Mouse (Mus musculus): ENCODE results near the gene Dscaml1. TPM values are rescaled to one million over a fixed set of nuclear protein-coding genes. Genes with fewer than 3 reads are reported as not detected.

Dscaml1 gene
- total RNA-seq, 2 experiments from 2014 or later: not detected

DNA sequence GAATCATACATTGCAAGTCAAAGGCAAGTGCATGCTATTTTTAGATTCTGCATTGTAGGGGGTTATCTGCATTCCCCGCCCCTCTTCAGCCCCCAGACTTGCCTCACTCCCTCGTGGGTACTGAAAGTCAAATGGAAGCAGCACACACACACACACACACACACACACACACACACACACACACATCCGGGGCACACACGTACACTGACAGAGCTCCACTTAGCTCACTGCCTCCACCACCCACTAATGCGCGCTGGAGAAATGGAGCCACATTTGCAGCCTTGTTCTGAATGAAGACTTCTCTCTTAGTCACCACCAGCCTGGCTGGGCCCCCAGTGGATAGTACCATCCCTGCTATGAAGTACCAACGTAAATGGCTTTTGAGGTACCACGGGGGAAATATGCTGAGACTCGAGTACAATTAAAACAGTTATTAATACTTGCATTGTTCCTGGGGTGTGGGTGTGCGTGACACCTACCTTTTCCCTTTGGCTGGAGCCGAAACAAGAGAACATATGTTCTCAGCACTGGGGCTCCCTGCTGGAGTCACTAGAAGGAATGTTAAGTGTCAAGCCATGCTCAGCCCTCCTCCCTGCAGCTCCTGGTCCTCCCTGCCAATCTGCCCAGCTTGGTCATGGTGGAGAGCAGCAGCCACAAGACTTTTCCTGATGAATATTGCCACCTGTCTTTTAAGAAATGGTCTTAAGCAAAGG, 91.7 kb downstream of the Dscaml1 start:
- no peak for DNase-seq

DNA sequence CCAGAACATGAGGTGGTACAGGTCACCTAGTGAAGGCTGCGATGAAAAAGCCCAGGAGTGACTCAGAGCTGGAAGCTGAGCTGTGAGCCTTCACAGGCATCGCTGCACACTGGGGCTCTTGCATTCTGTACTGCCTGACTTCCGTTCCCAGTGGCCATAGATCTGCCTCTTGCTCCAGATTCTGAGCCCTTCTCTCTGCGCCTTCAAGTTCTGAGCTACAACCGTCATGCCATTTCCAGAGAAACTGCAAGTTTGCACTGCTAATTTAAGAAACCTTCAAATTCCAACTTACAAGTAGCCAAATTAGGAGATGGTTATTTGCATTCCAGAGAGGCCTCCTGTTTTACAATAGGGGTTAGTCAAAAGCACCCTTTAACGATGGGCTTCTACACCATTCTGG, 93.4 kb downstream of the Dscaml1 start:
- no peak for DNase-seq

DNA sequence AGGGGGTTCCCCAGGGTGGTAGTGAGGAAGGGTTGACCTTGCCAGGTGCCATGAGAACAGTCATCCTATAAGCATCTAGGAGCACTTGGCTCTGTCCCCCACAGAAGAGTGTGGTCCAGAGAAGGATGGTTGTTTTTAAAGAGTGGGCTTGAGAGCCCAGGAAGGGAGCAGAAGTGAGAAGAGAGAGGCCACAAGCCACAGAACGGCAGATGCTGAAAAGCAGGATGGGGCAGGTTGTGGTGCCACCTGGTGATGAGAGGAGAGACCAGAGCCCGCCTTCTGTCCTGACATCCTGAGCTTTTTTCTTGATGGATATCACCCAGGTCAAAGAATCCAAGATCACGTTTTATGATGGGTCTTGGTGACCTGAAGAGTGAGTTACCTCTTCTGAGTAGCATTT, 96.4 kb downstream of the Dscaml1 start:
- no peak for DNase-seq

DNA sequence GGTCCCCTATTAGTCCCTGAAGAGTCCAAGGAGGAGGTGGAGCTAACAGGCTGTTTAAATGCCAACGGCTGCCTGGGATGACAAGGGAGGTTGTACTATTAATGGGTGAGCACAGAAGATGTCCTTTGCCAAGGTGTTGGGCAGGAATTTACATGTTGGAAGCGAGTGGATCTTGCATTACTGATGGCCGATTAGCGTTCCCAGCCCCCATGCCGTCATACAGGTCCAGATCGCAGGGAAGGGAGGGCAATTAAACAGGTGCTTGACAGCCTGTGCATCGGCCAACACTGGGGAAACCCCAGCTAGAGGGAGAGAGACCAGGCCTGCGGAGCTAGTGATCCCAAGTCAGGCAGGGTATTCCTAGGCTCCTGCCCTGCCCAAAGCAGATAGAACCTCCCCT, 98.1 kb downstream of the Dscaml1 start:
- no peak for DNase-seq

DNA sequence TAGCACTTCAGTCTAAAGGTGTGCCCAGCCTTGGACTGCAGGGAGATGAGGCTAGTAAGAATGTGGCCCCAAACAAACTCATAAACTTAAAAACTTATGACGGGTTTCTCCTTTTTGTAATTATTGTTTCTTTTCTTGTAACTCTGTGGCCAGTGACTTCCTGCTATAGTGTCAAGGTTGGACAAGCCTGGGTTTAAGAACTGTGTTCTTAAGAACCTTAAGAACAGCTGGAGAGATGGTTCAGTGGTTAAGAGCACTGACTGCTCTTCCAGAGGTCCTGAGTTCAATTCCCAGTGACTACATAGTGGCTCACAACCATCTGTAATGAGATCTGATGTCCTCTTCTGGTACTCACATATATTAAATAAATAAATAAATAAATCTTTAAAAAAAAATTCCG, 106.8 kb downstream of the Dscaml1 start:
- DNase-seq: no peak

DNA sequence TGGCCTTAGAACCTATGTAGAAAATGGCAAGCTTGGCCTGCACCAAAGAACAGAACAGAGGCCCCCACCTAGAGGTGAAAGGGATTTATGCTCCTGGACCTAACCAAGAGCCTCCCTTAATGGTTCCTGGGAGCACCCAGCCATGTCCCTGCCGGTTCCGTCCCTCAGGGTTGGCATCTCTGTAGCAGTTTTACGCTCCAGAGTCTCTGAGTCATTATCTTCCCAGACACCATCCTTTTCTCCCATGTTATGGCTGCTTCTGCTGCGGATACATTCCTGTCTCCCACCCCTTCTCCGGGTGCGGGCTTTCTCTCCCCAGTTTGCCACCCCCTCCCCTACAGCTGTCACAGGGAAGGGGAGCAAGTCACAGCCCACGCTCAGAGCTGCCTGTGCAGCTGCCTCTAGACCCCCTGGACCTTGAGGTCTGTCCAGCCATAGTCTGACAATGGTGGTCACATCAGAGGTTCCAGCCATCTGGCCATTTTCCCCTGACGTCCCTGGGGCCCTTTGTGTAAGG, 108.1 kb downstream of the Dscaml1 start:
- DNase-seq: no peak

DNA sequence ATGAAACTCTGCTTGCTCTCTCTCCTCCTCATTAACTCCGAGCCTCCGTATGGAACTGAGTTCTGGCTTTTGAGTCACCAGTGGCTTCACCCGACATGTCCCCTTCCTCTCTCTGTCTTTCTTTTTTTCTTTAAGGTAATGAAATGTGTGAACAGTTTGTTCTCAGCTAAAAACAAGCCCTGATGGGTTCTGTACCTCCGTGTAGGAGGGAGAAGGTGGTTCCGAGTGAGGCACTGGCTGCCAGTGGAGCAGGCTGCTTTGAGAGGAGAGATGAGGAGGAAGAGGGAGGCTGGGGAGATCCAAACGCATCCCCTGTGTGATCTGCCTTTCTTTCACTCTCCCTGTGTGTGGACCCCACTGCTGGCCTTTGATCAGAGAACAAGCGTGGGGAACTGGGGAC, 111.2 kb downstream of the Dscaml1 start:
- DNase-seq: no peak

DNA sequence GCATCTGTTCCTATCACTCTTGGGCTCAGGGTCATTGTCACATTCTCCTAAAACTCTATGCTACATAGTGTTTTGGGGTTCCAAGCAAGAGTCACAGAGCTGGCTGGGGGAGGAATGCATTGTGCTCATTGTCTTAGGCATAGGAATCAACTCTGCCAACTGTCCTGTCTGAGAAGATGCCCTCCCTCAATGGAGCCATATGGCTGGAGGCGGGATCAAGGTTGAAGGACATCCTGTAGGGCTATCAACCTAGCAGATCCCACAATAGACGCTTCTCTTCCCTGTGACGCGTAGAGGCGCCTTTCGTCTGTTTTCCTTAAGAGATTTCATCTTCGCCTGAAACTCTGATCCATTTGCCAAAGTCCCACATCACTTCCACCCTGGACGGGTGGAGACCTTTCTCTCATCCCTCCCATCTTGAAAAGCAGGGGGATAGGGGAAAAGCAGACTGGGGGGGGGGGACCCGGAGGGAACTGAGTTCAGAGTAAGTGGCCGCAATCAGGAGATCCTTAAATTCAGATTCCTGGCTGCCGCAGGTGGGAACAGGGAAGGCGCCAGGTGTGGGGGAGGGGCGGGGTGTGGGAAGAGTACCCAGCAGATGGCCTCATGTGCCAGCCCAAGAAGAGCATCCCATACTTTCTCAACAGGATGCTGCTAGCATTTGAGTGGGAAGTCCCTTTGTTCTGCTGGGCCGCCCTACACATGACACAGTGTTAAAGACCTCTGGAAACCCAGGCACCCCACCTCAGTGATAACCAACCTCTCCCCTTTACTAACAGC, 113.0 kb downstream of the Dscaml1 start:
- no peak for DNase-seq

DNA sequence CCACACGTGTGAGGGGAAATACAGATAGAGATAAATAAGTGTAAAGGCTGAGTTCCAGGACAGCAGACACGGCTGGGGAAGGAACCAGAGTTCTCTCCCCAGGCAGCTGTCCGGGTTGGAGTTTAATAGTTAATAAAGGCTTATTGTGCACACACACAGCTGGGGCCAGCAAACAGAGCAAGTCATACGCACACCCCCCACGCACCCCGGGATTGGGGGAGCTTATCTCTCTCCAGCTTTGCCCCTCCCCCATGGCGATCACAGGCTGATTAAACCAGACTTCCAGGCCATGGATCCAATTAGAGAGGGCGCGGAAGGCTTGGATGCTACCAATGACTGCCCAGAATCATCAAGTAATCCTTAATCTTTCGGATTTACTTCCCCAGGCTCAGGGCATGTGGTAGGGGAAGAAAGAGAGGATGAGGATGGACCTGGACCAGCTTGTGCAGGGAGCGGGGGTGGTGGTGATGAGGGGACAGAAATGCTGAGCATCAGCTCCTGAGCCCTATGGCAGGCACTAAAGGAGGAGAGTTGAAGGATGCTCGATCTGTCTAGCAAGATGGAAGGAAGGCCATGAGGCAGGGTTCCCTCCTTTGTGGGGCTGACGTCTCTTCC, 119.7 kb downstream of the Dscaml1 start:
- DNase-seq: no peak

DNA sequence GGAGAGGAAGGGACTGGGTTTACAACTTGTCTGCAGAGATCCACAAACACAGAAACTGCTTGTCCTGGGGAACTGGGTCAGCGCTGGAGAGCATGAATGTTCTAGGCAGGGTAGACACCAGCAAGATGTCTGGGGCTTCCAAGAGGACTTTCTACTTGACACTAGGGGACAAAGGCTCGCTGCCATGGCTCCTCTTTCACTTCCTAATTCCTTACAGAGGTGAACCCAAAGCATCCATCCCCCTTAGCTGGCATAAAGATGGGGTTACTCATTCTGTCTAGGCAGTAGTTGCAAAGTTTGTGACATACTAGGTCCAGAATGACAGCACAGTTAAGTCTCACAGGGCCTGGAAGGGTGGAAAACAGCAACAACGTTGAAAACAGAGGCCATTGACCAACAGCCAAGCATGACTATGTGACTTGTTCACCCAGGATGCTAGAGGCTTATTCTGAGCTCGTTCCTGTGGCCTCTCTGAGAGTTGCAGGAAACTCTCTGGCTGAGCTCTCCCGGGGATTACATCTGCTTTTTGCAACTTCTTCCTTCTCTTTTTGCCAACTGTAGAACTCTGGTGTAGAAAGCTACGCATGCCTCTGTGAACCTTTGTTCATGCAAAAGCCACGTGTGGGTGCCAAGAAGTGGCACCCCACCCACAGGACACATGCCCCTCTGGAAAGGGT, 120.6 kb downstream of the Dscaml1 start:
- DNase-seq: peak; percentile 9

DNA sequence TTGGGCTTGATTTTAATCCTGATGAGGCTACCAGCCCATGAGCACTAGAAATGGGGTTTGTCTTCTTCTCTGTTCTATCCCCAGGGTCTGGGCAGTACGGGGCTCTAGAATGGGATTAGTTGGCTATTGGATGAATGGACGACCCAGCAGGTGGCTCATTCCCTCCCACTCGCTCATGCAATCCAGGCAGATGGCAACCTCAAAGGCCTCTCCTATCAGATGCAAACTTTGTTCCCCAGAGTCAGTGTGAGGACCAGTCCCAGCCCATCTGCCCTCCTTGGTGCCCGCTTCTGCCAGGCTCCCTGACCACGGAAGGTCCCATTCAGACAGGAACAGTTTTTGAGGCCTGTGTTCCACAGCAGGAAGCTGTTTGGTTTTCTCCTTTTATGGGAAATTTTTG, 123.4 kb downstream of the Dscaml1 start:
- DNase-seq: no peak

DNA sequence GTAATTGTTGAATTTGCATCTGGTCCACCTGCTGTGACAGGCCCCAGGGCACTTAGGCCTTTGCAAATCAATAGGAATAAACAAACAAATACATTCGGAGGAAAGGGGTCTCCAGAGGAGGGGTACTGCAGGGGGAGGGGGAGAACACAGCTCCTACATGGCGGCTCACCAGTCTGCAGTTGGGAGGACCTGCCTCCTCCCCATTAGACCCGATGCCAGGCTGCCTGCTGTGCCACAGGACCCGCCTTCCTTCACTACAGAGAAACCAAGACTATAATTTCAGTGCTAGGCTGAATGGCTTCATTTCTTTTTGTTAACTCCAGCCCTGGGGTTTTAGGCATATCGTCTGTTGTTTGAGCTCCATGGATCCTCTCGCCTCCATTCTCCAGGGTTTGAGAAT, 123.8 kb downstream of the Dscaml1 start:
- DNase-seq: no peak

DNA sequence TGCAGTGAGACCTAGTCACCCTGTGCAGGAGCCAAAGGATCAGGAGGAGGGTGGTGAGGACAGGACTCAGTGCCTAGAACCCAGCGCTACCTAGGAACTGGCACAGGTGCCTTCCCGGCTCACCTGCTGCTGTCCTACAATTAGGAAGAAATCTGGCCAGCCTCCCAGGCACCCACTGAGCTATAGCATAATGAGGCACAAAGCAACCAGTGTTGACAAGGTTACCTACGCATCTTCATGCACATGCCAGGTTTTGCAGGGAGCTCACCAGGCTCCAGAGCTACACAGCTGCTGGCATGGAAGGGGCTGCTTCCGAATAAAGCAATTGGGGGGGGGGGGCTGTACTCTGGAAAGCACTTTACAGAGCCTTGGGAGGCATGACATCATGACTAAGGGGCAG, 124.2 kb downstream of the Dscaml1 start:
- DNase-seq: no peak

DNA sequence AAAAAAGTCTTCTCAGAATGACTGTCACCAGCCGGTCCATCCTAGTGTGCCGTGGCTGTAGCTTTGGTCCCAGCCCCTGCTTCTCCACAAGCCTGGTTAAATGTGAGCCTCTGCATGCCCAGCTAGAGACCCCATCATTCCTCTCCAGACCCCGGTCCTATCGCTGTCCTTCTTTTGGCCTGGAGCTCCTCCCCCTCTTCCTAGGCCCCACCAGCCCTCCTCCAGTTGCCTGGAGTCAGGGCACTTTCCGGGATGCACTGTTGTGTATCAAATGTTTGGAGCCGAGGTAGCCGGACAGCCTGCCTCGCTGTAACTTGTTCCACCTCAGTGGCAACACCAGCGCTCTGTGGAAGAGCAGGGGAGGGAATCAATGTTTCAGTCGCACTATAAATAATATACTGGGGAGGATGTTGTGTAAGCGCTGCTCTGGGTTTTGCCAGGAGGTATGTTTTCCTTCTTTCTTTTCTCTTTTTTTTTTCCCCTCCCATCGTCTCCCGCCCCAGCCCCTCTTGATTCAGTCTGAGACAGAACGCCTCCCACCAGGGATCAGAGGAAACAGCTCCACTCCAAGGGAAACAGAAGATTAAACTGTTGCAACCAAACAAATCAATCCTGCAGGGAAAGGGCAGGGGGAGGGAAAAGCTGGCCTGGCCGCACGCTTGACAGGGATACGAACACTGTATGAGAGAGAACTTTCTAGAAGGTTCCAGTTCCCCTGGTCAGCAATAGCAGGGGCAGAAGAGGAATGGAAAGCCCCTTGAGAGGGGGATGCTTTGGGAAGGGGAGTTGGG, 128.8 kb downstream of the Dscaml1 start:
- no peak for DNase-seq

DNA sequence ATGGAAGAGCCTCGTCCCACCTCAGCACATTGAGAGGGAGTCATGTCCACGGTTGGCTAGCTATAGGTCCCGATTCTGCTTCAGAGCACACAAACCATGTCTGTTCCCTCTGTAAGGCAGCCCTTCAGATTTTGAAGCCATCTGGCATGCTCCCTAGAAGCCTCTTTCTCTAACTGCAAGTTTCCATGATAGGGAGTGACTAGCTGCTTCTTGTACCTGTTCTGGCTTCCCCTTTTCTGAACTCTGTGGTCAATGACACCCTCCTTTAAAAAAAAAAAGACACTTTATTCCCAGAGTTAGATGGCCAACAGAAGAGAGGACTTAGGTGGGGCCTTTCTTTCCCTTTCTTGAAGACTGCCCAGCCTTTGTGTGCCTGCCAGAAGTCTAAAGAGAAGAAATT, 130.5 kb downstream of the Dscaml1 start:
- DNase-seq: no peak

DNA sequence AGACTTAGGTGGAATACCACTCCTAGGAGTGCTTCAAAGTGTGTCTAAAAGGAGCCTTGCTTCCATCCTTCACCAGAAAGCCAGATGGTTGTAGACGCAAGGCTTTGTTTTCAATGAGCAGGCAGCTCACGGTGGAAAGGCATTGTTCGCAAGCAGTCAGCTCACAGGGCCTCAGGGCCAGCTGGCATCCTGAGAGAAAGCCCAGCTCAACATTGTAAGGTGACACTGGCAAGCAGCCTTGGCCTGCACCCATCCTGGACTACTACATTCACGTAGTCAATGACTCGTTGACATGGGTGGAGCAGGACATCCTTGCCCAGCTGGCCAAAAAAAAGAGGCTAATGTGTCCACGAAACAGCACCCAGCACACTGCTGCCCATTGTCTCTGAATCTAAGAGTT, 134.6 kb downstream of the Dscaml1 start:
- DNase-seq: peak; percentile 22

DNA sequence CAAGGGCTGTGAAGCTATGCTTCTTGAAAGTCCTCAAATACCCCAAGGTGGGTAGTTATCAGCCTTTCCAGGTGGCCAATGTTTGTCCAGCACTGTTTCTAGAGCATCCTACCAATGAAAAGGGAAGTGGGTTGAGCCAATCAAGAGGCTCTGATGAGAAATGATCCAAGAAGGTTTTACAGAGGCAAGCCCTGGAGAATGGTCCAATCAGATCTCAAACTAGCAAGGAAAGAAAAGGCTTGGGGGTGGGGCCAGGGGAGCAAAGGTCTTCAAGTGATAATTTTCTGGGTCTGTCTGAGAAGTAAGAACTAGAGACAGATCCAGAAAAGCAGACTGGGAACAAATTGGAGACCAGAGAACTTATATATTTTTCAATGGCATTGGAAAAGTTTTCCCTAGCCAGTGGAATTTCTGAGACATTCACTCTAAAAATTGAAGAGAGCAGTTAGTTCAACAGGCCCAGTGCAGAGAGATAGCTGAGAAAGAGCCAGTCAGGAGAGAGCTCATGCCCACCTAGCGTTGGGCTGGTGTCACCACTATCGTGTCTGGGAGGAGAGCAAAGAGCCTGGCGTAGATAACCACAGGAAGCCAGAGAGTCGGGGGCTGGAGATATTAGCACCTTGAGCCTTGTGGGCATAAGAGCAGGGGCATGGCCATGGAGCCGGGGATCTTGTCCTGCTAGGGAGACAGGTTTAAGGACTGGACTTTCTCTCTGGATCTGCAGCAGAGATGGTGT, 140.6 kb downstream of the Dscaml1 start:
- DNase-seq: no peak

DNA sequence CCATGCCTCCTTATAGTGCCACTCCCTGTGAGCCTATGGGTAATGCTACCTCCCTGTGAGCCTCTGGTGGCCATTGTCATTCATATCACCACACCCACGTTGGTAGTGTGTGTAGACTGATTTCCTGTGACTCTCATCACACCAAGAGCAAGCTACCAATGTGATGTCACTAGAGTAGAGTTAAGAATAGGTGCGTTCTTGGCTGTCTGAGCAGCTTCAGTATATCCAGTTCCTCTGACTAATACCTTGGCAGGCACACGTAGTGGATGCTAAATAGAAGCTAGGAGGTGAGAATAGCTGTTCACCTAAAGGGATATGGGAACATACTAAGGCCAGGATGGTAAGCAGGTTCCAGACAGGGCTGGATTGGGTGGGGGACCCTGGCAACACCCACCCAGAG, 143.3 kb downstream of the Dscaml1 start:
- no peak for DNase-seq

DNA sequence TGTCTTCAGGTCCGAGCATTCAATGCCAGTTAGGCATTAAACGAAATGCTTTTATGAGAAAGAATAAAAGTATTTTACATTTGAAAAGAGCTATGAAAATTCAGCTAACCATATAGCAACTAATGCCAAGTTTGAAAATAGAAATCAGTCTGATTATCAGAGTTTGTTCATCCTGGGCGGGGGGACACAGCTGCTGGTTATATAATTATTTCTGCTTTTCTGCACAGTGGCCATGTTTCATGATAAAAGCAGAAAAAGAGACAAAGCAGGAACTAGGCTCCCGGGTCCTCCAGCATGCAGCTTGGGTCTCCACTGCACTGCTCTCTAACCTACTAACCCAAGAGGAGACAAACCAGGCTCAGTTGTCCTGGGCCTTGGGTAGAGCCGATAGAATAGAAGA, 143.9 kb downstream of the Dscaml1 start:
- no peak for DNase-seq

DNA sequence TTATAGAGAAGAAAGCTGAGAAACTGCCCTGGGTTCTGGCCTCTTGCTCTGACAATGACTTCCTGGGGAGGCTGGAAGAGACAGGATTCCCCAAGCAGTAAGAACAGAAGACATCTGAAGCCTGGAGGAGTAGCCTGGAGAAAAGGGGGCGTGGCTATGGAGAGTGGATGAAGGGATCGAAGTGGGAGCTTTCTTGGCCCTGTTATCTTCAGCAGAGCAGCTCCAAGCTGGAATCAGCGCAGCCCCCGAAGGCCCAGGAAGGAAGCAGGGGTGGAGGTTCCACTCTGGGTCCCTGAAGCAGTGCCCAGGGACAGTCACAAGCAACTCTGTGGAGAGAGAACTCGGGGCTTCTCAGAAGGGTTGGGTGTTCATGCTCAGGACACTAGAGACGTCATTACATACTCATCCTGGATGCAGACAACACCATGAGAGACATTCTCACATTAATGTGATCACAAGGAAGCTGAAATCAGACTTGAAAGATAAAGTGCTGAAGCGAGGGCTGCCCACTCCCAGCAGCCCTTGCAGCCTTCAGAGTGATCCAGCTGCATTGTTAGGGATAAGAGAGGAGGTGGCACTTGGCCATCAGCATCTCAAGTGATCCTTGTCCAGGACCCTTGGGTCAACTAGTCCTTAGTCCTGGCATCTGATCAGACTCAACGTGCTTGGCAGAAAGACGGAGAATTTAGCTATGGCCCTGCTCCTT, 146.5 kb downstream of the Dscaml1 start:
- DNase-seq: peak; percentile 8

DNA sequence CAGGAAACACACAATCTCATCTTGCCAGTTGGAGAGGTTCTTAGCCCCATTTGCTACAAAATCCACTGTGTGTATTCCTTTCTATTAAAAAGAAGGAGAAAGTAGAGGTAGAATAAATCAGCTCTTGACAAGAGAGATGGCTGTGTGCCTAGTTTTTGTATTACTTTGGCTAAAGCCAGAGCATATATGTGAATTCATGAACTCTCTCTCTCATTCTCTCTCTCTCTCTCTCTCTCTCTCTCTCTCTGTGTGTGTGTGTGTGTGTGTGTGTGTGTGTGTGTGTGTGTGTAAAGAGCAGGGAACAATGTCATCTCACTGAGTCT, 147.0 kb downstream of the Dscaml1 start:
- DNase-seq: no peak

Data from gastrocnemius, postnatal 25 days (tissue).